Mouse (Mus musculus) hindbrain, embryonic 12.5 days (tissue): Measurements from ENCODE around the gene Epb41l4b. TPM values are rescaled to one million over a fixed set of nuclear protein-coding genes. Genes with fewer than 3 reads are reported as not detected.

Source experiments
- ATAC-seq: fragments of 200-750 bp; cut with Nextera tagmentation; 2 replicates; pipeline ENCODE4 v1.8.0; 2017; ENCODE audit warnings: moderate TSS enrichment; ENCODE audit not compliant: low FRiP score
- H3K27ac ChIP-seq: fragments of 300-500 bp; sonication (generic); 2 replicates; pipeline ENCODE4 v1.5.1; 2016; ENCODE audit warnings: mild to moderate bottlenecking
- H3K27me3 ChIP-seq: fragments of 300-500 bp; sonication (generic); 2 replicates; pipeline ENCODE4 v1.6.1; 2016; ENCODE audit warnings: mild to moderate bottlenecking
- H3K36me3 ChIP-seq: fragments of 300-500 bp; sonication (generic); 2 replicates; pipeline ENCODE4 v1.6.1; 2016; ENCODE audit warnings: mild to moderate bottlenecking
- H3K4me1 ChIP-seq: fragments of 300-500 bp; sonication (generic); 2 replicates; pipeline ENCODE4 v1.6.1; 2016
- H3K4me2 ChIP-seq: fragments of 300-500 bp; sonication (generic); replicated peaks from 2 replicates; pipeline ENCODE4 v1.6.1; 2016; ENCODE audit warnings: mild to moderate bottlenecking
- H3K4me3 ChIP-seq: fragments of 300-500 bp; sonication (generic); 2 replicates; pipeline ENCODE4 v1.5.1; 2016; ENCODE audit warnings: mild to moderate bottlenecking
- H3K9ac ChIP-seq: fragments of 300-500 bp; sonication (generic); 2 replicates; pipeline ENCODE4 v1.6.1; 2016; ENCODE audit warnings: mild to moderate bottlenecking, moderate library complexity
- H3K9me3 ChIP-seq: fragments of 300-500 bp; sonication (generic); replicated peaks from 2 replicates; pipeline ENCODE4 v1.6.1; 2016; ENCODE audit warnings: mild to moderate bottlenecking
- WGBS: fragments of 180-500 bp; shearing (Covaris S2); methylation state at CpG from one replicate; pipeline ENCODE4 v1.1.7; 2016; 5-methylcytosine and 5-hydroxymethylcytosine counted together
- polyA plus RNA-seq: library from polyadenylated mRNA; unstranded; fragments of >200 nt; fragmentation: Nextera tagmentation; extraction: Ambion mirVana; gene quantifications from 2 replicates; pipeline ENCODE4 v1.2.1, GENCODE M21; 2016

Epb41l4b gene
- polyA plus RNA-seq, 1 experiment from 2014 or later = 2.0 TPM

DNA sequence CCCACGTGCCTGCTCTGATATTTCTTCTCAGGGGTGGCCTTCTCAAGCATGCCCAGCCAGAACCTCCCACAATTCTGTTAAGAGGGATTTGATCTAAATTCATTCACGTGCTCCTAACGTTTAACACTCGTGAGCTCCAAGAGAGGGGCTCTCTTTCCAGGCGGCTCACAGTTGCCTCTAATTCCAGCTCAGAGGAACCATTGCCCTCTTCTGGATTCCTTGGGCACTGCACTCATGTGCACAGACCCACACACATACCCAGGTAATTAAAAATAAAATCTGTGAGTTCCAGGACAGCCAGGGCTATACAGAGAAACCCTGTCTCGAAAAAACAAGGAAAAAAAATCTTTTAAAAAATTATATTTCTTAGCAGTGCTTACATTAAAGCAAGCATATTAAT, 101.6 kb downstream of the Epb41l4b start:
- Histone ChIP-seq H3K4me3 (no peak overlapping the region), H3K36me3 (no peaks in the 10 kb centered on the region), H3K4me2 (no peak overlapping the region), H3K27me3 (peaks cover 3% of the 10 kb centered on the region; the same call in 1 of the 2 replicates), H3K4me1 (peaks cover 20% of the 10 kb centered on the region), H3K27ac (no peak overlapping the region), H3K9ac (no peak overlapping the region), H3K9me3 (no peaks in the 10 kb centered on the region)
- 92% methylated on average over 6 of the region's 6 CpGs for WGBS
- no peak for ATAC-seq

DNA sequence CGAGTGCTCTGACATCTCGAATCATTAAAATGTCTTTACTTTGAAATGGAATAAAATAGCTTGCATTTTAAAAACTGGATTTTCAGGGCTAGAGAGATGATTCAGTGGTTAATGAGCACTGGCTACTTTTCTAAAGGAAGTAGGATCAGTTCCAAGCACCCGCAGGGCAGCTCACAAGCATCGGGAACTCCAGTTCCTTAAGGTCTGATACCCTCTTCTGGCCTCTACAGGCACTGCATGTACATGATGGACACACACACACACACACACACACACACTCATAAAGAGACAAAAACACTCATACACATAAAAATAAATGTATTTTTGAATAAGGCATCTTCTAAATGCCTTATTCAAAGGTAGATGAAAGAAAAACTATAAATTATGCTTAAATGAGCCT, 102.0 kb downstream of the Epb41l4b start:
- no peak overlapping the region for H3K4me2 ChIP-seq
- H3K9me3 ChIP-seq = no peaks in the 10 kb centered on the region
- WGBS = 94% methylated on average over 4 of the region's 4 CpGs
- no peak overlapping the region for H3K4me3 ChIP-seq
- no peaks in the 10 kb centered on the region for H3K36me3 ChIP-seq
- H3K9ac ChIP-seq = no peak overlapping the region
- H3K27ac ChIP-seq = no peak overlapping the region
- H3K4me1 ChIP-seq = peaks cover 16% of the 10 kb centered on the region
- ATAC-seq = no peak
- peaks cover 3% of the 10 kb centered on the region; the same call in 1 of the 2 replicates for H3K27me3 ChIP-seq

DNA sequence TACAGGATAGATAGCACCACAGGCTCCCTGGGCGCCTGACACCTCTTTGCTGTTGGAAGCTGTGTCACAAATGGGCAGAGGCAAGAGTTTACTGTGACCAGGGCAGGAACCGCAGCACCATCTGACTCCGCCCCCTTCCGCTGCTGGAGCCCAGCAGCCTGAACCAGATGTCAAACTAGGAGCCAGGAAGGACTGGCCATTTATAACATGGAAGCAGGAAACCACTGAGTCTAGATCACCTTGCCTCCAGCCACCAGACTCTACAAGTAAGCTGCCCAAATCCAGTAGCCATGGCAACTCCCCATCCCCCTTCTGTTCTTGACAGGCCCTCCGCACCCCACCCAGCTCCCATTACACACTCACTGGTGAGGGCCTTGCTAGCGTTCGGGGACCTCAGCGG, 102.8 kb downstream of the Epb41l4b start:
- WGBS = 67% methylated on average over 8 of the region's 8 CpGs
- no peaks in the 10 kb centered on the region for H3K36me3 ChIP-seq
- H3K9ac ChIP-seq = no peak overlapping the region
- peaks cover 13% of the 10 kb centered on the region for H3K4me1 ChIP-seq
- H3K4me3 ChIP-seq = no peak overlapping the region
- ATAC-seq = no peak
- H3K4me2 ChIP-seq = no peak overlapping the region
- peaks cover 3% of the 10 kb centered on the region; the same call in 1 of the 2 replicates for H3K27me3 ChIP-seq
- no peak overlapping the region for H3K27ac ChIP-seq
- H3K9me3 ChIP-seq = no peaks in the 10 kb centered on the region

DNA sequence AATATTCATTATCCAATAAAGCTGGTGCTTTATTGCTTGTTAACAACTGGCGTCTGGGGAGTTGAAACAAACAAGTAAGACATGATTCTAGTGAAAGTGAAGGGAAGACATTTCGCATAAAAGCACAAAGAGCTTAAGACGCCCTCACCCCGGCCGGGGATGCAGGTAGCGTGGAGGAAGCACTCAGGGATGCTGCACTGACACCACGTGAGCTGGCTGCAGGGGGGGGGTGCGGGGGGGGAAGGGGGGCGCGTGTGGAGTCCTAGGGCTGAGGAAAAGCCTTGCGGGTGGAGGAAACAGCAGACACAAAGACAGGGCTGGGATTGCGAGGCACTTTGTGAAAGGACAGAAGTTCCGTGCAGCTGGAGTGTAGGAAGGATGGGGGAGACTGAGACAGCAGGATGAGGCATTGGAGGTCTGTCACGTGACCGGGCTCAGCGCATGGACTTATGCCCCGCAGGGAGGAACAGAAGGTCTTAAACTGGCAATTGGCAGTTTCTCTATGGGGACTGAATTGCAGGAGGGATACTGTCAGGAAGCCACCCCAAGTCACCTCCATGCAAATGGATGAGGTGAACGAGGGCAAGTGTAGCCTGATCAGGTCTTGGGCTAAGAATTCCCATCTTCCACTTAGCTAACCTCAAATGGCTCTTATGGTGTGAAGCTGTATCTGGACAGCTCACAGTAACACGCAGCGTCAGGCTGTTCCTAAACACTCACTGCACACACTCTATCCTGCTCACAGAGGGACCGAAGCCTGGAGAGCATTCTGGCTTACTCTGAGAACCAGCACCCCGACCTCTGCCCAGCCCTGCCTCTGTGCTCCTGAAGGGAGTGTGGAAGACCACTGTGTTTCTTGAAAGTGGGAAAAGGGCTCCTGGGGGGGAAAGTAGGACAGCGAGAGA, 103.9 kb downstream of the Epb41l4b start:
- H3K4me3 ChIP-seq = peak overlapping the region; percentile 34
- WGBS = 10% methylated on average over 21 of the region's 23 CpGs
- peaks cover 3% of the 10 kb centered on the region; the same call in 1 of the 2 replicates for H3K27me3 ChIP-seq
- peak overlapping the region; percentile 23; the same call in 1 of the 2 replicates for H3K27ac ChIP-seq
- ATAC-seq = peak; percentile 84
- no peaks in the 10 kb centered on the region for H3K9me3 ChIP-seq
- H3K36me3 ChIP-seq = no peaks in the 10 kb centered on the region
- H3K4me1 ChIP-seq = peaks cover 13% of the 10 kb centered on the region
- H3K9ac ChIP-seq = peak overlapping the region; percentile 58; the same call in 1 of the 2 replicates
- peak overlapping the region; percentile 68 for H3K4me2 ChIP-seq

DNA sequence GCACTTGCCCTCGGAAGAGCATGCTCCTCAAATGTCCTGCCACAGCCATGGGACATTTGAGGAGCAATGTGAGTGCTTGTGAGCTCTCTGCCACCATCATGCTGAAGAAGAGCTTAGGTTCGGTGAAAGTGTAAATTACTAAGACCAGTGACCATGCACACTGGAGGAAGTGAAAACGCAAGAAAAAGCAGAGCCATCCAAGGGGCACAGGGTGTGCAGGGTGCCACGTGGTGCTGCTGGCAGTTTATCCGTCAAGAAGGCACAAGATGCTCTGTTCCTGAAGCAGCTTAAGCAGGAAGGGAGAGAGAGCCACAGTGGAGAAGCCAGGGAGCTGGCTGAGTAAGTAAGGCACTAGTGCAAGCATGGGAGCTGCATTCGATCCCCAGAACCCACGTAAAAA, 105.7 kb downstream of the Epb41l4b start:
- Histone ChIP-seq H3K27ac (no peak overlapping the region), H3K27me3 (peaks cover 3% of the 10 kb centered on the region; the same call in 1 of the 2 replicates), H3K4me1 (peaks cover 13% of the 10 kb centered on the region), H3K36me3 (no peaks in the 10 kb centered on the region), H3K4me3 (no peak overlapping the region), H3K9me3 (no peaks in the 10 kb centered on the region), H3K9ac (no peak overlapping the region), H3K4me2 (no peak overlapping the region)
- 79% methylated on average over 7 of the region's 7 CpGs for WGBS
- ATAC-seq = no peak

DNA sequence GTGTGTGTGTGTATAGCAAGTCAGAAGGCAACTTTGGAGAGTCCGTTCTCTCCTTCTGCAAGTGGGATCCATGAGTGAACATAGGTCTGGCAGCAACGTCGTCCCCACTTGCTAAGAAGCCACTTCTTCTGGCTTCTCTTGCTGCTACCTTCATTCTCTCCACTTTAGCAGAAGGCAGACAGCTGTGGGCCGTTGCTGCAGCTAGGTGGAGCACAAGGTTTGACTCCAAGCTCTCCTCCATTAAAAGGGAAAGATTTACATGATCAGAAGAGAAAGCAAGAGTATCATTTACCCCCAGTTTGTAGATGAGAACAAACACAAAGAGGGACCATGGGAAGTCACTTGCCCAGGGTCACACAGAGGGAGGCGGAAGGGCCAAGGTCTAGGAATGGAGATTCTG, 109.1 kb downstream of the Epb41l4b start:
- no peak overlapping the region for H3K4me3 ChIP-seq
- ATAC-seq = no peak
- H3K27me3 ChIP-seq = peaks cover 3% of the 10 kb centered on the region; the same call in 1 of the 2 replicates
- H3K9ac ChIP-seq = no peak overlapping the region
- no peaks in the 10 kb centered on the region for H3K36me3 ChIP-seq
- peaks cover 3% of the 10 kb centered on the region; the same call in 1 of the 2 replicates for H3K4me1 ChIP-seq
- no peak overlapping the region for H3K4me2 ChIP-seq
- no peak overlapping the region for H3K27ac ChIP-seq
- WGBS = 83% methylated on average over 3 of the region's 5 CpGs
- H3K9me3 ChIP-seq = no peaks in the 10 kb centered on the region

DNA sequence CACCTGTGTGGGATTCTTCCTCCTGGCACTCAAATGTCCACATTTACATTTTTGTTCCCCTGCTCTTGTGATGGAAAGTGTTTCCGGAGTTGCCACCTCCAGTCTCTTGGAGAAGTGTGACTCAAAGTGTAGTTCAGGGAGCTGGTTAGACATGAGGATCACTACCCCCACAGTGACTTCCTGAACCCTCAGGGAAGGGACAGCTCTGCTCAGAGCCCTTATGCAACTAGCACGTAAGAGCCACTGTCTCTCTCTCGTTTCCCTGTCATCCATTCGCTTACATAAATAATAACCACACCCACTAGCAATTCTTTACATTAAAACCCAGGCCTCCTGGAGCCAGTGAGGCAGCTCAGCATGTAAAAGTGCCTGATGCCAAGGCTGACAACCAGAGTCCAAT, 111.8 kb downstream of the Epb41l4b start:
- WGBS = 77% methylated on average over 4 of the region's 4 CpGs

DNA sequence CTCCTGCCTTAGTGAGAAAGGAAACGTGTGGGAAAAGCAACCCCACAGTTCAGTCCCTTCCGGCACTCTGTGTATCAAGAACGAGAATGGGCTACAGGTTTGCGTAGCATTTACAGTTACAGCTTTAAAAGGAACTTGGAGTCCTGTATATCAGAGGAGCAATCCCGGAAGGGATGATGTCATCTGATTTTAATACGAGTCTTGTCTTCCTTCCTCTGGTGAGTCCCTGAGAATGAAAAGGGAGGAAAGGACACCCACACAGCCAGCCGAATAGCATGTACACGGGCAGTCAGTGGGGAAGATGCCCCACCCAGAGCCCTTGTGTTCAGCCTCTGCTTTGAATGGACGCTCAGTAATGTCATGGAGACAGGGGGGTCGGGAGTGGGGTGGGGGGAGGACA, 115.3 kb downstream of the Epb41l4b start:
- no peaks in the 10 kb centered on the region for H3K36me3 ChIP-seq
- no peak overlapping the region for H3K4me2 ChIP-seq
- no peaks in the 10 kb centered on the region for H3K9me3 ChIP-seq
- no peak overlapping the region for H3K4me3 ChIP-seq
- no peaks in the 10 kb centered on the region for H3K27me3 ChIP-seq
- no peak for ATAC-seq
- 65% methylated on average over 10 of the region's 10 CpGs for WGBS
- H3K4me1 ChIP-seq = no peaks in the 10 kb centered on the region
- H3K9ac ChIP-seq = no peak overlapping the region
- H3K27ac ChIP-seq = no peak overlapping the region

More for the DNA sequence above, 111.8 kb downstream of the Epb41l4b start:
- Histone ChIP-seq H3K4me3 (no peak overlapping the region), H3K27me3 (no peaks in the 10 kb centered on the region), H3K27ac (no peak overlapping the region), H3K4me2 (no peak overlapping the region), H3K9me3 (no peaks in the 10 kb centered on the region), H3K36me3 (no peaks in the 10 kb centered on the region), H3K9ac (no peak overlapping the region), H3K4me1 (no peaks in the 10 kb centered on the region)
- no peak for ATAC-seq

DNA sequence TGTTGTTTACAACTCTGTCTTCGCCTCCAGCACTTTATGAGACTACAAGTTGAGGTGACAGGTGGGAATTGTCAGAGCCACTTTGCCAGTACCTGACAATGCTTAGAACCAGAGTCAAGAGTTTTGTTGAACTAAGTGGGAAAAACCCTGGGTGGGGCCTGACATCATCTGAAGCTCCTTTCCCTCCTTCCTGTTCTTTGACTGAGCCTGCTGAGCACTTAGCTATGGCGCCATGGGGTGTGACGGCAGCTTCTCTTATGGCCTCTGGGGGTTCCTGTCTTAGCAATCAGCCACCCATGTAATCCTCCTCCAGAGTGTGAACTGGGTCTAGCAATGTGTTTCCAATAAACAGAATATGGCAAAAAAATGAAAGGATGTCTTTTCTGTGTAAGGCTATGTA, 119.7 kb downstream of the Epb41l4b start:
- 70% methylated on average over 3 of the region's 3 CpGs for WGBS
- Histone ChIP-seq H3K27me3 (no peaks in the 10 kb centered on the region), H3K4me3 (no peak overlapping the region), H3K9me3 (no peaks in the 10 kb centered on the region), H3K4me1 (no peaks in the 10 kb centered on the region), H3K4me2 (no peak overlapping the region), H3K36me3 (no peaks in the 10 kb centered on the region), H3K9ac (no peak overlapping the region), H3K27ac (no peak overlapping the region)
- no peak for ATAC-seq

DNA sequence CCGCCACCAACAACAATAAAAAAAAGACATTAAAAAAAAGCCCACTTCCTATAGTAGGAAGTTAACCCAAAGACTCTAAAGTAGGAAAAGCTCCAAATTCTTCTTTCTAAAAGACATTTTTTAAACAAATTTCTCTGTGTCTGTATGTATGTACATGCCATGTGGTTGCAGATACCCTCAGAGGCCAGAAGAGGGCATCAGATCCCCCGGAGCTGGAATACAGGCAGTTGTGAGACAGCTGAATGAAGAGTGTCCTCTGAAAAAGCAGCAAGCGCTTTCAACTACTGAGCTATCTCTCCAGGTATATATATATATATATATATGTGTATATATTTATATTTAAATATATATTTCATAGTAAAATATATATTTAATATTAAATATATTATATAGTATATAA, 121.9 kb downstream of the Epb41l4b start:
- no peaks in the 10 kb centered on the region for H3K9me3 ChIP-seq
- peaks cover 3% of the 10 kb centered on the region; the same call in 1 of the 2 replicates for H3K27me3 ChIP-seq
- no peak overlapping the region for H3K4me2 ChIP-seq
- no peak overlapping the region for H3K4me3 ChIP-seq
- ATAC-seq = no peak
- no peak overlapping the region for H3K27ac ChIP-seq
- no peak overlapping the region for H3K9ac ChIP-seq
- no peaks in the 10 kb centered on the region for H3K4me1 ChIP-seq
- H3K36me3 ChIP-seq = no peaks in the 10 kb centered on the region
- 93% methylated on average over 3 of the region's 3 CpGs for WGBS

DNA sequence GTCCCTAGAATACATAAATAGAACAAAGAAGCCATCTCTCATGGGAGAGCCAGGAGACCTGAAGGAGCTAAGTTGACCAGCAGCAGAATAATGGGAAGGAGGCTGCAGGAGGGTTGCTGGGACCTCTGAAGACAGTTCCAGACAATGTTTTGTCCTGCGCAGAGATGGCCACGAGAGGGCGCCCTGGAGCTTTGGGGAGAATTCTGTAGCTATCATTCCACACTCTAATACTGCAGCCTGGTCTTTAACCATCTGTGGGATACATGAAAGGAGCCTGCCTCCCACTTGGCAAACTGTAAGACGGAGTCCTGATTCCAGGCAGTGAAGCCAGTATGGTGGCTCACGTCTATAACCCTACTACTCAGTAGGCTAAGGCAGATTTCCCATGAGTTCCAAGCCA, 126.0 kb downstream of the Epb41l4b start:
- no peak for ATAC-seq
- 27% methylated on average over 5 of the region's 5 CpGs for WGBS
- H3K9me3 ChIP-seq = no peaks in the 10 kb centered on the region

DNA sequence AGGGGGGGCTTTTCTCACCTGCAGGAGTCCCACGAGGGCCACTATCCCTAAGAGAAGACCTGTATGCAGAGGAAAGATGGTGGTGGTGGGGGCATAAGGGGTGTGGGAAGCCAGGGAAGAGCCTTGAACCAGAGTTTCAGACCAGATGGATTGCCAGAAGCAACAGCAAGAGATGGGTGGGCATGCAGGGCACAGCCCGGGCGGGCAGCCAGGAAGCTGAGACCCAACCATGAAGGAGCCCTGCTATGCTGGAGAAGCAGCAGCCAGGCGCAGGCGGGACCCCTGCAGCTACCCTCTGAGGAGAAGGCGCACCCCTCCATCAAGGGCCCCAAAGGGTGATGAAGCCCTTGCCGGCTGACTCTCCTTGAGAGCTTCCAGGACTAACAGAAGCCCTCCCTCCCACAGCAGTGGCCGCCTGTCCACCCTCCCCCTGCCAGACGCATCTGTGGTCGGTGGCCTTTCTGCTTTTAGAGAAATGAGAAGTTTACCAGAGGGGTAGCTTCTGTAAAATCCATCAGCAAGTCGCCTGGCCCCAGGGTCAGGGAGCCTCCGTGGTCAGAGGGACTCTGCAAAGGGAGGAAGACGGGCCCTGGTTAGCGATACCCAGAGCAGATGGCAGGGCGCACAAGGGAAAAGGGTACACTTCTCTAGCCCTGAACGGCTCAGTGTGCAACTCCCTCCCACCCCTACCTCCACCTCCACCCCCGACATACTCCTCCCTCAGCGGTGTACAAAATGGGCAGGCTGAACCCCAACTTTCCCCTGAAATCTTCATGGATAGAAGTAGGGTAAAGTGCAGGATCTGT, 126.7 kb downstream of the Epb41l4b start:
- Histone ChIP-seq H3K4me2 (no peak overlapping the region), H3K4me3 (no peak overlapping the region), H3K27ac (no peak overlapping the region), H3K27me3 (peaks cover 3% of the 10 kb centered on the region; the same call in 1 of the 2 replicates), H3K4me1 (no peaks in the 10 kb centered on the region), H3K36me3 (no peaks in the 10 kb centered on the region), H3K9ac (no peak overlapping the region), H3K9me3 (no peaks in the 10 kb centered on the region)
- 51% methylated on average over 17 of the region's 18 CpGs for WGBS
- peak; percentile 46; the same call in 1 of the 2 replicates for ATAC-seq

More for the DNA sequence above, 126.0 kb downstream of the Epb41l4b start:
- H3K9ac ChIP-seq = no peak overlapping the region
- no peak overlapping the region for H3K4me3 ChIP-seq
- no peaks in the 10 kb centered on the region for H3K4me1 ChIP-seq
- no peak overlapping the region for H3K4me2 ChIP-seq
- no peak overlapping the region for H3K27ac ChIP-seq
- H3K27me3 ChIP-seq = peaks cover 3% of the 10 kb centered on the region; the same call in 1 of the 2 replicates
- no peaks in the 10 kb centered on the region for H3K36me3 ChIP-seq
